Comparison of ENCODE assay signal across 12 mouse cellular contexts in the genomic region with DNA sequence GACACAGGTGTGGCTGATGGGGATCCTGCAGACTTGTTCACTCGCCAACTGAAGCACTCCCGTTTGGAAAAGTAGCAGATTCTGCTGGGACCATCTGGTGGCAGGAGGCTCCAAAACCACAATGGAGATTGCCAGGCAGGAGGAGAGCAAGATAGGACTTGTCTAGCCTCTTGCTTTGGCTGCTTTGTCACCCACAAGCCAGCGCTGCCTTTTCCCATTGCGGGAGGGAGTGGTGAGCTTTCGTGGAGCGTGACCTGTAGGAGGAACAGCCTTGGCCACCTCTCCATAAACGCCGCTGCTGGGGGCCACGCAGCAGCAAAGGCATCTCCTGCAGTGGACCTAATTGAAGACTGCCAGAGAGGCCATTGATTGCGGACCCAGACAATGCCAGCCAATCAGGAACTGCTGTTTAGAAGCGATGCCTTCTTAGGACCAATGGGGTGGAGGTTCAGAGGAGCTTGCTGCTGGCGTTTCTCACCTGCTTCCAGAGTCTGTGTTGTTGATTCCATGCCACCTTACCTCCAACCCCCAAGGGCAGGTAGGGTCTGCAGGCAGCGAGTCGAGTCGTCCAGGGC.
DNase-seq lines count a peak whose midpoint lies in the region; ATAC-seq and TF ChIP-seq lines count a peak whose summit lies in the region.
"Had no signal": no experiment of that assay in that cellular context is flagged by ENCODE, and none has a peak within 500 bp of the region (broad histone marks: within the 10 kb centered on the region; RNA-seq: fewer than 3 reads in every experiment).

No protein-coding gene starts in this region.

- TF ChIP-seq POLR2A in cerebellum, adult 2 months (IDR thresholded peaks at IDR 0.05; ENCODE audit: borderline replicate concordance, insufficient read depth, low read length) = no peak

- peak overlapping the region; percentile 16 for H3K4me3 ChIP-seq in cerebellum, adult 2 months (replicated peaks; ENCODE audit: insufficient read depth, low read depth, low read length)
- H3K4me3 ChIP-seq in forebrain, embryonic 11.5 days (ENCODE audit: low read depth, low read length) = no peak overlapping the region
- H3K4me3 ChIP-seq in midbrain, embryonic 13.5 days (replicated peaks) = no peak overlapping the region
- H3K4me3 ChIP-seq: liver, embryonic 12.5 days had no signal

- no peak for TF ChIP-seq CTCF in cerebellum, adult 2 months (IDR thresholded peaks at IDR 0.05; ENCODE audit: borderline replicate concordance, insufficient read depth, low read depth, low read length)

- H3K4me1 ChIP-seq in cerebellum, adult 2 months (ENCODE audit: control insufficient read depth, insufficient read depth, low read length) = peaks cover 59% of the 10 kb centered on the region
- peaks cover 51% of the 10 kb centered on the region for H3K4me1 ChIP-seq in forebrain, embryonic 11.5 days (replicated peaks; ENCODE audit: control insufficient read depth, insufficient read depth, low read length)
- peaks cover 50% of the 10 kb centered on the region for H3K4me1 ChIP-seq in midbrain, embryonic 13.5 days (replicated peaks)

- H3K36me3 ChIP-seq in forebrain, embryonic 11.5 days (ENCODE audit: control insufficient read depth, insufficient read depth, low read length) = no peaks in the 10 kb centered on the region
- no peaks in the 10 kb centered on the region for H3K36me3 ChIP-seq in midbrain, embryonic 13.5 days
- H3K36me3 ChIP-seq: liver, embryonic 12.5 days had no signal

- H3K4me2 ChIP-seq in forebrain, embryonic 11.5 days (ENCODE audit: low read depth, low read length, severe bottlenecking) = 0 out of 2 replicates have a peak overlapping the region, but pooled peaks have one; percentile 5
- 0 out of 2 replicates have a peak overlapping the region, but pooled peaks have one; percentile 0 for H3K4me2 ChIP-seq in midbrain, embryonic 13.5 days (replicated peaks)
- H3K4me2 ChIP-seq: heart, embryonic 11.5 days; liver, embryonic 12.5 days had no signal

- H3K27me3 ChIP-seq in cerebellum, adult 2 months (ENCODE audit: control insufficient read depth, insufficient read depth, low read length) = no peaks in the 10 kb centered on the region
- H3K27me3 ChIP-seq in forebrain, embryonic 11.5 days (ENCODE audit: control insufficient read depth, insufficient read depth, low read length) = peaks cover 52% of the 10 kb centered on the region
- H3K27me3 ChIP-seq in midbrain, embryonic 13.5 days = peaks cover 68% of the 10 kb centered on the region

- no peaks in the 10 kb centered on the region; the same call in 1 of the 2 replicates for H3K9me3 ChIP-seq in forebrain, embryonic 11.5 days (ENCODE audit: control insufficient read depth, low read length)
- no peaks in the 10 kb centered on the region for H3K9me3 ChIP-seq in midbrain, embryonic 13.5 days
- H3K9me3 ChIP-seq: liver, embryonic 12.5 days had no signal

- WGBS in cerebellum, adult 2 months = 13% methylated on average over 15 of the region's 15 CpGs
- WGBS in forebrain, embryonic 11.5 days = 26% methylated on average over 15 of the region's 15 CpGs
- 28% methylated on average over 15 of the region's 15 CpGs for WGBS in midbrain, embryonic 13.5 days

- ATAC-seq in forebrain, embryonic 11.5 days (replicated peaks; ENCODE audit: low FRiP score) = no peak
- no peak for ATAC-seq in midbrain, embryonic 13.5 days
- ATAC-seq: CD4-positive, CD25-positive, alpha-beta regulatory T cell, adult 4 months; intestine, postnatal 0 days; liver, embryonic 12.5 days had no signal

- H3K9ac ChIP-seq in forebrain, embryonic 11.5 days (ENCODE audit: low read length) = no peak overlapping the region
- H3K9ac ChIP-seq in midbrain, embryonic 13.5 days (replicated peaks) = no peak overlapping the region
- H3K9ac ChIP-seq: liver, embryonic 12.5 days had no signal

- H3K27ac ChIP-seq in cerebellum, adult 2 months (ENCODE audit: insufficient read depth, low read length) = no peak overlapping the region
- H3K27ac ChIP-seq in forebrain, embryonic 11.5 days (ENCODE audit: low read depth, low read length) = 0 out of 2 replicates have a peak overlapping the region, but pooled peaks have one; percentile 87
- peak overlapping the region; percentile 84 for H3K27ac ChIP-seq in midbrain, embryonic 13.5 days
- H3K27ac ChIP-seq: liver, embryonic 12.5 days had no signal

- DNase-seq in kidney, adult 9 months = peak; percentile 22
- no peak for DNase-seq in kidney, adult 18-20 months
- DNase-seq in cerebellum, adult 2 months = peak; percentile 58 to 66
- DNase-seq in forebrain, embryonic 11.5 days (ENCODE audit: low spot score) = no peak
- no peak for DNase-seq in spleen, postnatal 4 days (ENCODE audit: low spot score in 2 of 2)
- no peak for DNase-seq in adrenal gland, adult 8-10 months
- DNase-seq in lung, postnatal 36 days = no peak

Comparison
In these comparisons a context has a peak if more than half of its experiments do, and no peak if none do; other contexts are left out.
1. DNase-seq: peak in kidney, adult 9 months (single experiment) and cerebellum, adult 2 months (2 of 2); none in kidney, adult 18-20 months (single experiment), forebrain, embryonic 11.5 days (single experiment), spleen, postnatal 4 days (0 of 2), adrenal gland, adult 8-10 months (single experiment) and lung, postnatal 36 days (single experiment).